Mouse (Mus musculus) adrenal gland, postnatal 36 days (tissue): ENCODE data around the gene Ndufb2. TPM values are rescaled to one million over a fixed set of nuclear protein-coding genes. Genes with fewer than 3 reads are reported as not detected.

ENCODE experiments used
- DNase-seq, 2 experiments: peaks; one replicate each; pipeline ENCODE4 v3.0.0; 2021; ENCODE audit warnings: mixed read lengths in 1 of 2
- long read RNA-seq, 2 experiments: library from polyadenylated mRNA; stranded (forward); transcript quantifications; one replicate each; pipeline ENCODE4 v2.0.0; 2021; ENCODE audit warnings: borderline sequencing depth in 2 of 2
- total RNA-seq, 2 experiments: library from RNA; stranded (reverse); gene quantifications; 2 replicates each; pipeline ENCODE4 v1.2.3; 2021

Ndufb2 gene
- total RNA-seq, result 100 to 1,000 TPM; 225 to 242 TPM
- long read RNA-seq, experiment 1, full-length matches to known transcripts, result 341 of 393 reads
- long read RNA-seq, experiment 1, partial matches to known transcripts, result 42 of 393 reads
- long read RNA-seq, experiment 1, other reads (novel, unspliced or antisense), result 10 of 393 reads
- long read RNA-seq, experiment 2, full-length matches to known transcripts, result 178 of 194 reads
- long read RNA-seq, experiment 2, partial matches to known transcripts, result 9 of 194 reads
- long read RNA-seq, experiment 2, other reads (novel, unspliced or antisense), result 7 of 194 reads

- peak; percentile 95 for DNase-seq
These were observed at the start of gene Ndufb2 for GRCm38 (mm10) chr6:39592401-39593214. Gene Ndufb2 (plus strand): TSS chr6:39592574.

GRCm38 (mm10) chr6:39542631-39543597 lies 49.5 kb upstream of the Ndufb2 start:
- DNase-seq, result peak; percentile 59 to 80

- no peak for DNase-seq
These were observed 48.5 kb upstream of the Ndufb2 start for GRCm38 (mm10) chr6:39543769-39544420.

DNA sequence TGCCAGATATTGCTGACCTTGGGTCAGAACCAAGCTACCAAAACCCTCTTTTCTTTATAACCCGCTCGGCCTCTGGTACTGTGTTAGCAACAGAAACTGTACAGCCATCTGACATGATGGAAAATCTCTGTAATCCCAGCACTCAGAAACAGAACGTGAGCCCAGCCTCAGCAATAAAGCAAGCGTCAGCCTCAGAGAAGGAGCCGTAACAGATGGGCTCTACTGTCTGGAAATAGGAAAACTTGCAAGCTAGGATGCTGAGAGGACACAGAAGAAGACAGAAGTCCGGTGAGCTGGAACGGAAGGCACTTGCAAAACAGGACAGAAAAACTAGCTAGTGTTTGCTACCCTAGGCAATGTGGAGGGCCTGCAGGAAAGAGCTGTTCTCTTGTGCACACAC lies 46.9 kb upstream of the Ndufb2 start:
- DNase-seq, result no peak

DNA sequence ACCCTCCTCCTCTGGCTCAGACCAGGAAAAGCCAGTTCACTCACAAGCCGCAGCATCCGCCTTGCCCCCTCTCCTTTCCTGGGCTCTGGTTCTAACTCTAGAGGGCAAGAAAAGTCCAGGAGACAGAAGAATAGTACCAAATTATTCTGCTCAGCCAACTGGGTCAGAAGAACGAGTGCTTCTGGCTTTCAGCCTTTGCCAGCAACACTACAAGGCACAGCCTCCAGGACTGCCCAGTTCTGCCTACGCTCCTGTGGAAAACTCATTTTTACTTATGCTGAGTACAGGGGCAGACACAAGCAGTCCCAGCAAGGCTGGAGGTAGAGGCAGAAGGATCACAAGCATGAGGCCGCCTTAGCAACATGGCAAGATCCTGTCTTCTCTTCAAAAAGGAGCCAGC lies 44.3 kb upstream of the Ndufb2 start:
- no peak for DNase-seq

- peak; percentile 56 to 75 for DNase-seq
These were observed 40.3 kb upstream of the Ndufb2 start for GRCm38 (mm10) chr6:39551981-39552636.

DNA sequence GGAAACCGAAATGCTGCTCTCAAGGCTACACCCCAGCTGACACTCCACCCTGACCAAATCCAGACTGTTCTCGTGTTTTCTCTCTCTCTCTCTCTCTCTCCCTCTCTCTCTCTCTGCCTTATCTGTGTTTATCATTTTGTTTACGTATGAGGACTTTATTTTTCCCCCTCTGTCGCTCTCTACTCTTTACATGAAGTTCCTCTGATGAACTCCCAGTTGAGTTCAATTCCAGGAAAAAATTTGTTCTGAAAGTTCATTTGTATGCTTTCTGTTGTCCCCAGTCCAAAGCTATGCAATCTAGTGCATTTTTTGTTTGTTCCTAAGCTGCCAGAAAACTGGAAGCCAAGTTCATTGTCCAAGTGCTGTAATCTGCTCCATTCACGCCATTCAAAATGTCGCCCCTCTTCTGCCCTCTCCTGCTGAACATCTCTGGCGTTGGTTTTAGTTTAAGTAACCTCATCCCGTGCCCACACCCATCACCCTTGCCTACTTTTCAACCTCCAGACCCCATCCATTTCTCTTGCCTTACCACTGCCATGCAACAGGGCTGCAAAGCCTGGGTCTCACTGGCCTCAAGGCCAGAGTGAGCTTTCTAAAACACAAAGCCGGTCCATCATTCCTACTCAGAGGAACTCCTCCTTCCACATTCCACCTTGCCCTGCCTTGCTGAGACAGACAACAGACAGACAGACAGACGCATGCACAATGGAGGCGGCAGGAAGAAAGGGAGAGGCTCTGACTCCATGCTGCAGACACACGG lies 37.3 kb upstream of the Ndufb2 start:
- DNase-seq, result no peak

GRCm38 (mm10) chr6:39555648-39555945 lies 36.8 kb upstream of the Ndufb2 start:
- no peak for DNase-seq

- DNase-seq, result peak; percentile 57 to 68
These were observed 35.3 kb upstream of the Ndufb2 start for GRCm38 (mm10) chr6:39556900-39557659.

DNA sequence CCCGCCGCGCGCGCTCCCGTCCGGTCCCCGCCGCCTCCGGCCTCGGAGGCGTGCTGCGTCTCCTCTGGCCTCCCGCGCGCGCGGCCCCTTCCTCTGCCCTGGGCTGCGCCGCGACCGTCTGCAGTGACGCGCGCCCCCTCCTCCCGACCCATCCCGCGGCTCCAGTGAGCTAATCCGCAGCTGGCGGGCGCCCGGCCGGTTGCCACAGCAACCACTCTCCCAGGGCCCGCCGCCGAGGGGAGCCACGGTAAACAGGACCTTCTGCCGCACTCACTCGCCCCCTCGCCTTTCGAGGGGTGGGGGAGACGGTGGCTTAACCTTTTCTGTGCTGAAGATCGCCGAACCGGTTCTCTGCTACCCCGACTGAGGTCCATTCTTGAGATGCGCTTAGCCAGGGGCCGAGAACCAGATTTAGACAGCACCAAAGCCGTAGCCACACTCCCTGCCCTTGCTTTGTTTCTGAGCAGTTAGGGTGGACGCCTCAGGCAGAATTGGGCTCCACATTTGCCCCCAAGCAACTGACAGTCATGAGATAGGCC lies 34.6 kb upstream of the Ndufb2 start, which contains the start of gene Dennd2a:
Gene Dennd2a, minus strand, starts transcription at position 145 of the 539 bp plus-strand sequence.
- DNase-seq, result peak; percentile 72 to 87

DNA sequence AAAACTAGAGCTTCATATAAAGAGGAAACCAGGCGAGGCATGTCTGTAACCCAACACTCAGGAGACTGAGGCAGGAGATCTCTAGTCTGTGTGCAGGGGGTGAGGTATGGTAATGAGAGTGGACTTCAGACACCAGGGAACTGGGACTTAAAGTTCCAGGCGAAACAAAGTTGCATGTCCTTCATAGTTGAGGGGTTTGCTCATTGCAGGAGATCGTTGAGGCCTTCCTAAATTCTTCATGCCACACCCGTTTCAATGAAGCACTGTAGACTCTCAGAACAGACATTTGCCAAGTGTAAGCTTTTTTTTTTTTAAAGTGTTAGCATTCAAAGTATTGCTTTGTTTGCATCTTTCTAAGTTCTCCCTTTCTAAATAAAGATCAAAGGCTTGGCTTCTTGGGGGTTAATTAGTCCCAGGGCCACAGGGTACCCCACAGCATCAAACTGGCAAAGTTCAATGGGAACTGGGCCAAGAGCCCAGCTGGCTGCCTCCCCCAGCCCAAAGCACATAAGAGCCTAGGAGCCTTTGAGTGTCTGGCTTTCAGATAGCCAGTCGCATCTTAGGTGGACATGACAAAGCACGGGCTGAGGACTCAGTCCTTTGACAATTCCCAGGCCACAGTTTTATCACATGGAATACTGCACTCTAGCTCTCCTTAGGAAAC lies 33.0 kb upstream of the Ndufb2 start:
- DNase-seq, result no peak

GRCm38 (mm10) chr6:39562166-39563015 lies 30.0 kb upstream of the Ndufb2 start:
- peak; percentile 65 to 81 for DNase-seq

- DNase-seq, result peak in 1 of 2 experiments; percentile 34
These were observed 24.8 kb upstream of the Ndufb2 start for GRCm38 (mm10) chr6:39567528-39567927.

GRCm38 (mm10) chr6:39570426-39570825 lies 21.9 kb upstream of the Ndufb2 start:
- peak; percentile 44 to 56 for DNase-seq

- peak; percentile 90 to 91 for DNase-seq
These were observed 18.4 kb upstream of the Ndufb2 start, which contains the start of gene Adck2 for GRCm38 (mm10) chr6:39573791-39574554. Gene Adck2 (plus strand): TSS chr6:39573873.

GRCm38 (mm10) chr6:39574555-39574869 lies 17.9 kb upstream of the Ndufb2 start:
- DNase-seq, result peak; percentile 25 to 42

- peak in 1 of 2 experiments; percentile 20 for DNase-seq
These were observed 17.4 kb upstream of the Ndufb2 start for GRCm38 (mm10) chr6:39574951-39575350.
